Mouse (Mus musculus) c-Kit-positive CD71-positive TER-119-positive erythroid progenitor cells, embryonic 14.5 days (primary cell): Measurements from ENCODE around the gene C3ar1.

ENCODE experiments used
- DNase-seq: peaks from one replicate; pipeline ENCODE4 v3.0.0-alpha.2; 2013; ENCODE audit warnings: low spot score

Gene C3ar1

GRCm38 (mm10) chr6:122855955-122856354, at the start of gene C3ar1:
Gene C3ar1 (minus strand): TSS chr6:122856161.
- peak; percentile 37 for DNase-seq

- DNase-seq, result peak; percentile 67
Observed at GRCm38 (mm10) chr6:122892442-122893049, 36.6 kb upstream of the C3ar1 start.

GRCm38 (mm10) chr6:122889599-122889998, 33.6 kb upstream of the C3ar1 start:
- DNase-seq, result no peak

- no peak for DNase-seq
Observed at GRCm38 (mm10) chr6:122883603-122884002, 27.6 kb upstream of the C3ar1 start.

GRCm38 (mm10) chr6:122881287-122881686, 25.3 kb upstream of the C3ar1 start:
- DNase-seq, result no peak

GRCm38 (mm10) chr6:122879781-122880505, 24.0 kb upstream of the C3ar1 start:
- DNase-seq, result no peak

GRCm38 (mm10) chr6:122879141-122879735, 23.3 kb upstream of the C3ar1 start:
- no peak for DNase-seq

- no peak for DNase-seq
Observed at GRCm38 (mm10) chr6:122874720-122875389, 18.9 kb upstream of the C3ar1 start.

- peak; percentile 95 for DNase-seq
Observed at GRCm38 (mm10) chr6:122873871-122874719, 18.1 kb upstream of the C3ar1 start, which contains the start of gene Necap1. Gene Necap1 (plus strand): TSS chr6:122874474.

- no peak for DNase-seq
Observed at GRCm38 (mm10) chr6:122872800-122873199, 16.8 kb upstream of the C3ar1 start.

GRCm38 (mm10) chr6:122869846-122870245, 13.9 kb upstream of the C3ar1 start:
- no peak for DNase-seq

GRCm38 (mm10) chr6:122867914-122868313, 12.0 kb upstream of the C3ar1 start:
- DNase-seq, result no peak

- DNase-seq, result no peak
Observed at GRCm38 (mm10) chr6:122862871-122863270, 6.9 kb upstream of the C3ar1 start.

GRCm38 (mm10) chr6:122862434-122862833, 6.5 kb upstream of the C3ar1 start:
- no peak for DNase-seq

GRCm38 (mm10) chr6:122854552-122854951, 1.4 kb downstream of the C3ar1 start:
- no peak for DNase-seq

- no peak for DNase-seq
Observed at GRCm38 (mm10) chr6:122852696-122853095, 3.3 kb downstream of the C3ar1 start.

- DNase-seq, result no peak
Observed at GRCm38 (mm10) chr6:122843759-122844158, 12.2 kb downstream of the C3ar1 start.

GRCm38 (mm10) chr6:122837539-122837938, 18.4 kb downstream of the C3ar1 start:
- DNase-seq, result no peak

GRCm38 (mm10) chr6:122836974-122837373, 19.0 kb downstream of the C3ar1 start:
- DNase-seq, result no peak

GRCm38 (mm10) chr6:122834365-122834764, 21.6 kb downstream of the C3ar1 start:
- peak; percentile 64 for DNase-seq

- DNase-seq, result no peak
Observed at GRCm38 (mm10) chr6:122832880-122833279, 23.1 kb downstream of the C3ar1 start.

- no peak for DNase-seq
Observed at GRCm38 (mm10) chr6:122828086-122828485, 27.9 kb downstream of the C3ar1 start.
